Mouse (Mus musculus) heart, embryonic 11.5 days (tissue): ENCODE data around the gene 4931409K22Rik. TPM values are rescaled to one million over a fixed set of nuclear protein-coding genes. Genes with fewer than 3 reads are reported as not detected.
A peak's percentile ranks its signal among the peaks of the same experiment; 100 is the strongest.

Experiments used
- ATAC-seq: fragments of 200-750 bp; cut with Nextera tagmentation; replicated peaks from 2 replicates; pipeline ENCODE4 v1.8.0; 2017; ENCODE audit warnings: moderate library complexity; ENCODE audit not compliant: insufficient number of reproducible peaks, low FRiP score, low TSS enrichment
- H3K27ac ChIP-seq: fragments of 300-500 bp; sonication (generic); 2 replicates; pipeline ENCODE4 v1.5.1; 2014; ENCODE audit warnings: mild to moderate bottlenecking, low read depth, low read length
- H3K27me3 ChIP-seq: fragments of 300-500 bp; sonication (generic); 2 replicates; pipeline ENCODE4 v1.6.1; 2014; ENCODE audit warnings: mild to moderate bottlenecking, low read length, mixed read lengths; ENCODE audit not compliant: control insufficient read depth, insufficient read depth
- H3K36me3 ChIP-seq: fragments of 300-500 bp; sonication (generic); 2 replicates; pipeline ENCODE4 v1.6.1; 2014; ENCODE audit warnings: mild to moderate bottlenecking, low read length, moderate library complexity, mixed read lengths; ENCODE audit not compliant: control insufficient read depth, insufficient read depth
- H3K4me1 ChIP-seq: fragments of 300-500 bp; sonication (generic); 2 replicates; pipeline ENCODE4 v1.6.1; 2014; ENCODE audit warnings: low read length; ENCODE audit not compliant: control insufficient read depth, insufficient read depth
- H3K4me2 ChIP-seq: fragments of 300-500 bp; sonication (generic); 2 replicates; pipeline ENCODE4 v1.6.1; 2014; ENCODE audit warnings: mild to moderate bottlenecking, moderate library complexity
- H3K4me3 ChIP-seq: fragments of 300-500 bp; sonication (generic); 2 replicates; pipeline ENCODE4 v1.5.1; 2014; ENCODE audit warnings: low read depth, low read length
- H3K9ac ChIP-seq: fragments of 300-500 bp; sonication (generic); 2 replicates; pipeline ENCODE4 v1.6.1; 2014; ENCODE audit warnings: mild to moderate bottlenecking, low read depth, low read length, moderate library complexity
- H3K9me3 ChIP-seq: fragments of 300-500 bp; sonication (generic); replicated peaks from 2 replicates; pipeline ENCODE4 v1.6.1; 2016; ENCODE audit warnings: low read length; ENCODE audit not compliant: control insufficient read depth
- WGBS: fragments of 180-500 bp; shearing (Covaris S2); extraction: QIAGEN DNeasy Blood & Tissue Kit; methylation state at CpG from one replicate; pipeline ENCODE4 v1.1.7; 2014; ENCODE audit not compliant: insufficient replicate concordance; 5-methylcytosine and 5-hydroxymethylcytosine counted together
- polyA plus RNA-seq: library from polyadenylated mRNA; unstranded; fragments of >200 nt; fragmentation: Nextera tagmentation; extraction: Ambion mirVana; gene quantifications from 2 replicates; pipeline ENCODE4 v1.2.1, GENCODE M21; 2014

4931409K22Rik gene
- polyA plus RNA-seq, result not detected in 2 replicates

- Histone ChIP-seq H3K4me1 (no peaks in the 10 kb centered on the region), H3K36me3 (no peaks in the 10 kb centered on the region), H3K4me2 (no peak within 1 kb of the TSS), H3K9me3 (no peaks in the 10 kb centered on the region), H3K9ac (no peak within 1 kb of the TSS), H3K27me3 (peaks cover 5% of the 10 kb centered on the region; the same call in 1 of the 2 replicates), H3K27ac (no peak within 1 kb of the TSS), H3K4me3 (no peak within 1 kb of the TSS)
- WGBS, result 71% methylated on average over 2 of the region's 2 CpGs
- no peak for ATAC-seq
Measured at GRCm38 (mm10) chr5:24556709-24557108, at the start of gene 4931409K22Rik. 4931409K22Rik (minus strand) TSS chr5:24556809.

- WGBS, result 32% methylated on average over 14 of the region's 14 CpGs
- Histone ChIP-seq H3K4me1 (peaks cover 42% of the 10 kb centered on the region), H3K27me3 (no peaks in the 10 kb centered on the region; the same call in 1 of the 2 replicates), H3K36me3 (no peaks in the 10 kb centered on the region), H3K9me3 (no peaks in the 10 kb centered on the region), H3K4me3 (no peak overlapping the region), H3K4me2 (peak overlapping the region; percentile 94), H3K27ac (peak overlapping the region; percentile 100), H3K9ac (peak overlapping the region; percentile 60)
- ATAC-seq, result no peak
Measured at GRCm38 (mm10) chr5:24605980-24606665, 49.5 kb upstream of the 4931409K22Rik start.

GRCm38 (mm10) chr5:24605321-24605979 is 48.8 kb upstream of the 4931409K22Rik start:
- WGBS, result 11% methylated on average over 6 of the region's 6 CpGs

GRCm38 (mm10) chr5:24604656-24605100 is 48.1 kb upstream of the 4931409K22Rik start:
- Histone ChIP-seq H3K36me3 (no peaks in the 10 kb centered on the region), H3K4me2 (peak overlapping the region; percentile 94), H3K4me1 (peaks cover 46% of the 10 kb centered on the region), H3K27ac (peak overlapping the region; percentile 100), H3K27me3 (no peaks in the 10 kb centered on the region; the same call in 1 of the 2 replicates), H3K9me3 (no peaks in the 10 kb centered on the region), H3K4me3 (peak overlapping the region; percentile 69), H3K9ac (peak overlapping the region; percentile 93)
- peak; percentile 67 for ATAC-seq
- under 1% methylated on average over 44 of the region's 46 CpGs for WGBS

More at GRCm38 (mm10) chr5:24605321-24605979, 48.8 kb upstream of the 4931409K22Rik start:
- H3K27me3 ChIP-seq, result no peaks in the 10 kb centered on the region; the same call in 1 of the 2 replicates
- peak overlapping the region; percentile 94 for H3K4me2 ChIP-seq
- ATAC-seq, result no peak
- H3K27ac ChIP-seq, result peak overlapping the region; percentile 100
- peak overlapping the region; percentile 69 for H3K4me3 ChIP-seq
- no peaks in the 10 kb centered on the region for H3K9me3 ChIP-seq
- H3K9ac ChIP-seq, result peak overlapping the region; percentile 93
- H3K4me1 ChIP-seq, result peaks cover 46% of the 10 kb centered on the region
- H3K36me3 ChIP-seq, result no peaks in the 10 kb centered on the region

- H3K27me3 ChIP-seq, result no peaks in the 10 kb centered on the region; the same call in 1 of the 2 replicates
- peak overlapping the region; percentile 100 for H3K27ac ChIP-seq
- H3K9me3 ChIP-seq, result no peaks in the 10 kb centered on the region
- H3K36me3 ChIP-seq, result no peaks in the 10 kb centered on the region
- peak overlapping the region; percentile 94 for H3K4me2 ChIP-seq
- peak overlapping the region; percentile 93 for H3K9ac ChIP-seq
- 10% methylated on average over 12 of the region's 12 CpGs for WGBS
- peak overlapping the region; percentile 69 for H3K4me3 ChIP-seq
- no peak for ATAC-seq
- H3K4me1 ChIP-seq, result peaks cover 46% of the 10 kb centered on the region
Measured at GRCm38 (mm10) chr5:24604080-24604655, 47.6 kb upstream of the 4931409K22Rik start.

- 48% methylated on average over 8 of the region's 8 CpGs for WGBS
- H3K9me3 ChIP-seq, result no peaks in the 10 kb centered on the region
- H3K27ac ChIP-seq, result peak overlapping the region; percentile 100
- peak overlapping the region; percentile 94 for H3K4me2 ChIP-seq
- H3K9ac ChIP-seq, result peak overlapping the region; percentile 93; the same call in 1 of the 2 replicates
- no peaks in the 10 kb centered on the region for H3K36me3 ChIP-seq
- ATAC-seq, result no peak
- H3K4me1 ChIP-seq, result peaks cover 47% of the 10 kb centered on the region
- H3K4me3 ChIP-seq, result no peak overlapping the region
- no peaks in the 10 kb centered on the region; the same call in 1 of the 2 replicates for H3K27me3 ChIP-seq
Measured at GRCm38 (mm10) chr5:24603431-24604010, 46.9 kb upstream of the 4931409K22Rik start.

GRCm38 (mm10) chr5:24602751-24603343 is 46.2 kb upstream of the 4931409K22Rik start:
- 1% methylated on average over 16 of the region's 16 CpGs for WGBS
- H3K9me3 ChIP-seq, result no peaks in the 10 kb centered on the region
- peak overlapping the region; percentile 74 for H3K4me3 ChIP-seq
- peaks cover 53% of the 10 kb centered on the region for H3K4me1 ChIP-seq
- peak overlapping the region; percentile 100 for H3K27ac ChIP-seq
- ATAC-seq, result peak; percentile 40; the same call in 1 of the 2 replicates
- peak overlapping the region; percentile 94 for H3K4me2 ChIP-seq
- H3K27me3 ChIP-seq, result no peaks in the 10 kb centered on the region; the same call in 1 of the 2 replicates
- H3K36me3 ChIP-seq, result no peaks in the 10 kb centered on the region
- H3K9ac ChIP-seq, result peak overlapping the region; percentile 91
